Mouse (Mus musculus) liver, adult 2 months (tissue): ENCODE measurements at regions not wholly inside any gene's neighbourhood (a gene's known extent, or its start where the extent isn't known, plus 50 kb on each side); places are given as distances from the start of the nearest gene placed in this dataset.

Experiments
- CTCF ChIP-seq: fragments of 200-500 bp; IDR thresholded peaks from 2 replicates; pipeline ENCODE4 v1.5.1; 2011; ENCODE audit warnings: low read depth, low read length, control low read depth
- POLR2A ChIP-seq: fragments of 200-500 bp; IDR thresholded peaks from 2 replicates; pipeline ENCODE4 v1.6.1; 2011; ENCODE audit warnings: low read length, control low read depth; ENCODE audit not compliant: insufficient read depth; ENCODE audit errors: extremely low read depth

DNA sequence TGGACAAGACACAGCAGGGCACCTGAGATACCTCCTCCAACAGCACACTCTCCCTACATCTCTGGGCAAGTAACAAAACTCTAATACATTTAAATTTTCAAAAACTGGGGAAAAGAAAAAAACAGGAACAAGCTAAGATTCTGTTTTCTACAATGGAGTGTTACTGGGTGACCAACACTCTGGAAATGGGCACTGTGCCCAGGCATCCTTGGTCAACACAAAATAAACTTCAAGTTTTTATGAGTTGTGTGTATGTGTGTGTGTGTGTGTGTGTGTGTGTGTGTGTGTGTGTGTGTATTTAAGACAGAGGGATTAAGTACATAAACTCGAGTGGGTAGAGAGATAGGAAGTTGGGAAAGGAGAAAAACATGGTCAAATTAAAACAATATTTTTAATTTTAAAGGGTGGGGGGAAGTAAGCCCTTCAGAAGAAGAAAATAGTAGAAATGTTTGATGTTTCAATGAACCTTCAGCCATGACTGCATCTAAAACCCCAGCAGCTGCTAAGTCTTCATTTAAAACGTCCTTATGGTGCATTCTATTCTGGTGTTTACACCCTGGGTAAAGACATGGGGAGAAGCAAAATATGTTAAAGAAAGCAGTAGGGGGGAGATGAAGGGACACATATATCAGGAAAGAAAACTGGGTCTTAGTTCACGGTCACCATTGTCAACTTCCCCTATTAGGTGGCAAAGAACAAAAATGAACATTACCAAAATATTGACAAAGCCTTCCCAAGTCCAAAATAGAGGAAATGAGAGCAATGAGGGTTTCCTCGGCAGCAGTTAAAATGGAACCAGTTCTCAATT, 681.8 kb downstream of the Pdcd6ip start:
- TF ChIP-seq CTCF (no peak), POLR2A (no peak)
